Mouse (Mus musculus): ENCODE results near the gene Traf3.

Gene Traf3

DNA sequence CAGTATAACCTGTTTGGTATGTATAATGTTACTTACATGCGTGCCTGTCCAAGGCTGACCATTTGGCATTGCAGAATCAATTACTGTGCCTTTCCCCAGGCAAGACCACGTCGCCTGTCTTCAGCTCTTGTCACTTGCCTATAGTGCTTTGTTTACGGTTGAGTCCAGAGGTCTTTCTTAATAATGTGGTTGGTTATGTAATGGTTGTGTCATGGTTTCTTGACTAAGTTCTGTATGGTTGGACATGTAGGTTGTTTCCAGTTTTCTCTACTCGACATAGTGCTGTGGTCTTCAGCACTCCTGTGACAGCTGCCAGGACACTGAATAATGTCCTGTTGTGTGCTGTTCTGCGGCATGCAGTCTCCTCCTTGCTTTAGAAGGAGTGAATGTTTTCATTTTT is 26.6 kb downstream of the Traf3 start:
- in situ Hi-C loops (cut with MboI, MseI) = no loop called here

DNA sequence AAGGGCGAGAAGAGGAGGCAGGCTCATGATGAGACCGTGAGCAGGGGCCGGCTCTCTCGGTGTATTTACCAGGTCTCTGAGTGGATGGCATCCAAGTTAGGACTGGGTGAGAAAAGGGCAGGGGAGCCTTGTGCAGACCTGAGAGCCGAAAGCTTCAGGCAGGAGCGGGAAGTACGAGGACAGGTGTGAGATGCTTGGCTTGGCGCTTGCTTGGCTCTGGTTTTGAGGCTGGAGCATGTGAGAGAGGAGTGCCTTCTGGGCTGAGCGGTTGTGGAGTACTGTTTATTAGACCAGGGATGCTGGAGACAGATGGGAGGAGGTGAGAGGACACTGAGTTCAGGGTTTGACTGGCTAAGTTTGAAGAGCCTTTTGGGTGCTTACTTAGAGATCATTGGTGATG is 27.2 kb downstream of the Traf3 start:
- in situ Hi-C loops (cut with MboI, MseI) = no loop called here

DNA sequence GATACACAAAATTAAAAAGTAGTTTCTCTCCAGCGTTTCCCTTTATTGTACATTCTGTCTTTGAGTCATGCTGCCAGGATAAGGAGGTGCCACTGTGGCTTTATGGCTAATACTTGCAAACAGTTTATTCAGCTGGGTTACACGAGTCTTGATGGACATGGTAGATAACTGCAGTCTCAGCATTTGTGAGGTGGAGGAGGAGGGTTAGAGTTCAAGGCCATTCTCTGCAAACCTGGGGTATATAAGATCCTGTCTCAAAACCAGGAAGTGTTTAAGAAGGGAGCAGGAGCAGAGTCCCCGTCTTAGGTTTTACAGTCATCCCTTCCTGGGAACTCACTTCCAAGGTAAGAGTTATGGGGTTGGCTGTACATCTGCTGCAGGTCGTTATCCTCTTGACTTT is 30.4 kb downstream of the Traf3 start:
- in situ Hi-C loops (cut with MboI, MseI) = no loop called here

DNA sequence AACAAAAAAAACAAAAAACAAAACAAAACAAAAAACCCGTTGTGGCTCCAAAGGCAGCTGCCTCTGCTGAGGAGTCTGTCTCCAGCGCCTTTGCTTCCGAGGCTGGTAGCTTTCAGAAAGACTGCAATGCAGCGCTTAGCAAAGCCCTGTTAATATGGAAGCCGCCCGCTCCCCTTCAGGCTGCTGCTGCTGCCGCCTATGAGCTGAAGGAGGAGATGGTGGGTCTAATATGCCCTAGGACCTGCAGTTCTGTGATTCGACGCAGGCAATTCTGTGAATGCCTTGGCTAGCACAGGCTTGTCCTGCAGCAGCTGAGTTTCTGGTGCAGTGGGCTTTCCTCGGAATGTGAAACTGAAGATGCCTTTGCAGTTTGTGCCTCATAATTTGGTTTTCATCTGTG is 36.9 kb downstream of the Traf3 start:
- in situ Hi-C loops (cut with MboI, MseI) = no loop called here

DNA sequence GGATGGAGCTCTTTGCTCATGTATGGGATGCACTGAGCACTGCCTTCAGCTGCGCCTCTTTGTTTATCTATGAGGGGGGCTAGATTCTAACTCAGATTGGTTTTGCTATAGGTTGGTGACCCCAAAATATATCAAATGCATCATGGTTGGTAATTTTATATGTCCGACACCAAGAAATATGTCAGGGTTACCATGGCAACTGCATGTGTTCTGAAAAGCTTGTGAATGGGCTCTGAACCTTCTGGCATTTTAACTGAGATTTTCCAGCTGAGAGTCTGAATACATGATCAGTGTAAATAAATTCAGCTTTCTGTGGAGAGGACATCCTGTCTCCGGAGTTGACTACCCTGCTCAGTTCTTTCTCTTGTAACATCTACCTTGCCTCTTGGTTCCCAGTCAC is 37.8 kb downstream of the Traf3 start:
- in situ Hi-C loops (cut with MboI, MseI) = no loop called here

DNA sequence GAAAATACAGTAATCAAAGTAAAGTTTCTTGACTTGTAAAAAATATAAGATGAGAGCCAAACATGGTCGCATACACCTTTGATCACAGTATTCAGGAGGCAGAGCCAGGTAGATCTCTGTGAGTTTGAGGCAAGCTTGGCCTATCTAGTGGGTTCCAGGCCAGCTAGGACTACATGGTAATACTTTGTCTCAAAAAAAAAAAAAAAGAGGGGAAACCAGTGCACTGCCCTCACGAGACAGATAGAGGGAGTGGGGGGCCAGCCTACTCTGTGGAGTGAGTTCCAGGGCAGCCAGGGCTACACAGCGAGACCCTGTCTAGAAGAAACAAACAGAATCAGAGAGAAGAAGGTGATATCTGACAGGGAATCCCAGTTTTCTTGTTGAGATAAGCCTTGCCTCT is 41.5 kb downstream of the Traf3 start:
- in situ Hi-C loops (cut with MboI, MseI) = no loop called here

DNA sequence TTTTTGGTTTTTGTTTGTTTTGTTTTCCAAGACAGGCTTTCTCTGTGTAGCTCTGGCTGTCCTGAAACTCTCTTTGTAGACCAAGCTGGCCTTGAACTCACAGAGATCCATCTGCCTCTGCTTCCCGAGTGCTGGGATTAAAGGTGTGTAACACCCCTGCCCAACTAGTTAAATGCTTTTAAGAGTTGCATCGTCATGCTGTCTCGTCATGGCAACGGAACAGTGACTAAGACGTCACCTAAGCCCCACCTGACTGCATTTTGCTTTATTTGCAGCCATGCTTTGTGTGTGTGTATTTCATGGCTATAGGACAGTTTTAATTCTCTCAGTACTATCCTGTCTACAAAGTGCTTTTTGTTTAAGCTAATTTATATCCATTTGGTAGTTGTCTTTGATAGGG is 45.6 kb downstream of the Traf3 start:
- in situ Hi-C loops (cut with MboI, MseI) = no loop called here

GRCm38 (mm10) chr12:111218867-111219266 is 52.7 kb downstream of the Traf3 start:
- in situ Hi-C loops (cut with MboI, MseI) = loop anchor here in 1 of 2 experiments (5.0 kb wide), 1 partner anchor 127 kb away; no protein-coding TSS in a partner anchor

- in situ Hi-C loops (cut with MboI, MseI) = loop anchor here in 1 of 2 experiments (10.0 kb wide), 1 partner anchor 700 kb away; no protein-coding TSS in a partner anchor
Observed at GRCm38 (mm10) chr12:111225197-111225780, 59.1 kb downstream of the Traf3 start.

DNA sequence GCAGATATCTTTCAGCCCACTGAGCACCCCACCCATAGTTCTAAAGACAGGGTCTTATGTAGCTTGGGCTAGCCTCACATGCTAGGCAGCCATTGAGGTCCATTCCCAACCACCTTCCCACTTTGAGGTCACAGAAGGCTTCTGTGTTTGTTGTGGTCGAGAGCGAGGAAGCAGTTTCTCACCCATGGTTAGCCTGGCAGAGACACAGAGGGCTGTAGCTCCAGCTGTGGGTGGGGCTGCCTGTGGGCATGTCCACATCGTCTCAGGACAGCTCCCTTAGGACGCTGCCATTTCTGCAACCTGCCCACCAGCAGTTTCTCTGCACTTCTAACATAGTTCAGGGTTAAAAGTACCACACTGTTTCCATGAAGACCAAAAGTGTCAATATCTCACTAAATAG is 61.2 kb downstream of the Traf3 start:
- in situ Hi-C loops (cut with MboI, MseI) = loop anchor here in 1 of 2 experiments (10.0 kb wide), 1 partner anchor 703 kb away; no protein-coding TSS in a partner anchor

DNA sequence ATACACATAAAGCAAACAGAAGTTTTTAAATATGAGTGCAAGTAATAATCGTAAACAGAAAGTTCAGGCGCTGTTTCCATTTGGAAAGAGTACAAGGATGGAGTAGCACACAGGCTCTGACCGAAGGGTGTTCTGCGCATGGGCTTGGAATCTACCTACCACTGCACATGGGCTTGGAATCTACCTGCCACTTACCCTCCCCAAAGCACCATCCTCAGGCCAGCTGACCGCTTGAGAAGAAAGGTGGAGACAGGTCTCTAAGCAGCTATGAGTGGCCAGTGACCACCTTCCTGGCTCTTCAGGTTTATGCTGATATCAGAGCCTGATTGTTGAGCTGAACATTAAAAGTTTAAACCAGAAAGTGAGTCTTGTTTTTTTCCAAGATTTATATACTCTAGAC is 62.3 kb downstream of the Traf3 start:
- in situ Hi-C loops (cut with MboI, MseI) = loop anchor here in 1 of 2 experiments (10.0 kb wide), 1 partner anchor 704 kb away; no protein-coding TSS in a partner anchor

DNA sequence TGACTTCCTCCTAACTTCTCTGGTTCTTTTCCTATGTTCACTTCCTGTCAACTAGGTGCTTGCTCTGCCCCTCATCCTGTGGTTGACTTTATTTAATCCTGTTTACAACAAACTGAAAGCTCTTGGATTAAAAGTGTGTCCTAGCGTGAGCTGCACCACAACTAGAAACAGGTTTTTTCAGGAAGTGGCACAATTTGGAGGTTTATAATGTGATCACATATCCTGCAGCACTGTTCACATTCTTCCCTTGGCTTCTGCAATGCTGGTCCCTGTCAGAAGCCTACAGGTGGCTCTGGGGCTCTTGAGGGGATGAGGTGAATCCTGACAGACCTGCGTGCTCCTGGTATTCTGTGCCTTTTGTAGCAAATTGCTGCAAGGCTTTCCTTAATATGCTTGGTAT is 64.6 kb downstream of the Traf3 start:
- in situ Hi-C loops (cut with MboI, MseI) = loop anchor here in 1 of 2 experiments (5.0 kb wide), 1 partner anchor 92 kb away; no protein-coding TSS in a partner anchor

DNA sequence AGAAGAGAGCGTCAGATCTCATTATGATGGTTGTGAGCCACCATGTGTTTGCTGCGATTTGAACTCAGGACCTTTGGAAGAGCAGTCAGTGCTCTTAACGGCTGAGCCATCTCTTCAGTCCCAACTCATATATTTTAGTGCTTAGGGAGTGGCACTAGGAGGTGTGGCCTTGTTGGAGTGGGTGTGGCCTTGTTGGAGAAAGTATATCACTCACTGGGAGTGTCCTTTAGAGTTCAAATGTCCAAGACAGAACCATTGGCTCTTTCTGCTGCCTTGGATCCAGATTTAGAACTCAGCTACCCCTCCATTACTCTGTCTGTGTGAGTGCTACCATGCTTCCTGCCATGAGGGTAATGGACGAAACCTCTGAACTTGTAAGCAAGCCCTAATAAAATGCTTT is 67.6 kb downstream of the Traf3 start:
- in situ Hi-C loops (cut with MboI, MseI) = loop anchor here in 1 of 2 experiments (5.0 kb wide), 1 partner anchor 89 kb away; no protein-coding TSS in a partner anchor

- in situ Hi-C loops (cut with MboI, MseI) = loop anchor here in 1 of 2 experiments (5.0 kb wide), 1 partner anchor 88 kb away; no protein-coding TSS in a partner anchor
Observed at GRCm38 (mm10) chr12:111234383-111234782, 68.2 kb downstream of the Traf3 start.

DNA sequence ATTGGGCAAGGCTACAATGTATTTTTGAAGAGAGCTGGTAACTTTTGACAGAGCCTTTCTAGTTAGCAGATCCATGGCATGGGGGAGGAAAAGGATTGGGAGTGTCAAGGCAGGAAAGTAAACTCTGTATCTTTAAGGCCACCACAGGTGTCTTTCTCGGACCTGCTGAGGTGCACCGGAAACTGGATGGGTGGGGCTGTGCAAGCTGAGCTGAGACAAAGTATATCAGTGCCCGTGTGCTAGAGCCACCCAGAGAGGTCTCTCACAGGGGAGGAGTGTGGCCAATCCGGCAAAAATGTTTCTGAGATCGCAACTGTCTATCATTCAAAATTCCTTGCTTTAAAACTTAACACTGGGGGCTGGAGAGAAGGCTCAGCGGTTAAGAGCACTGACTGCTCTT is 69.5 kb downstream of the Traf3 start:
- in situ Hi-C loops (cut with MboI, MseI) = no loop called here

- in situ Hi-C loops (cut with MboI, MseI) = no loop called here
Observed at GRCm38 (mm10) chr12:111237611-111238188, 71.5 kb downstream of the Traf3 start.

GRCm38 (mm10) chr12:111238345-111238744 is 72.2 kb downstream of the Traf3 start:
- in situ Hi-C loops (cut with MboI, MseI) = no loop called here

- in situ Hi-C loops (cut with MboI, MseI) = no loop called here
Observed at GRCm38 (mm10) chr12:111238778-111239177, 72.6 kb downstream of the Traf3 start.

DNA sequence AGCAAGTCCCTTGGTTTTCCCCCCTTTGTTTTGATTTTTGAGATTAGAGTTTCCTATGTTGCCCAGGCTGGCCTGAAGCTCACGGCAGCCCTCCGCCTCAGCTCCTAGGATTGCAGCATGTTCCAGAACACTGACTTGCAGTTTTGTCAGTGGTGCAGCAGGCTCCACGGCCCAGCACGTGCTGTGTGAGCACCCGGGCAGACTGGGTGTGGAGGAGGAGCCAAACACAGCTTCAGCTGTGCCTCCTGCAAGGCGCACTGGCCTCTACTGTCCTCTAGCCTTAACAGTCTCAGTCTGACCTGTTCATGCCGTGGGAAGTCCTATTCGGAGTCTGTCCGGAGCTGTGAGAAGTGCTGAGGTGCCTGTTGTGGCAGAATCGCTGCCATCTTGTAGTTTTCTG is 73.8 kb downstream of the Traf3 start:
- in situ Hi-C loops (cut with MboI, MseI) = no loop called here

- in situ Hi-C loops (cut with MboI, MseI) = no loop called here
Observed at GRCm38 (mm10) chr12:111241916-111242315, 75.7 kb downstream of the Traf3 start.

DNA sequence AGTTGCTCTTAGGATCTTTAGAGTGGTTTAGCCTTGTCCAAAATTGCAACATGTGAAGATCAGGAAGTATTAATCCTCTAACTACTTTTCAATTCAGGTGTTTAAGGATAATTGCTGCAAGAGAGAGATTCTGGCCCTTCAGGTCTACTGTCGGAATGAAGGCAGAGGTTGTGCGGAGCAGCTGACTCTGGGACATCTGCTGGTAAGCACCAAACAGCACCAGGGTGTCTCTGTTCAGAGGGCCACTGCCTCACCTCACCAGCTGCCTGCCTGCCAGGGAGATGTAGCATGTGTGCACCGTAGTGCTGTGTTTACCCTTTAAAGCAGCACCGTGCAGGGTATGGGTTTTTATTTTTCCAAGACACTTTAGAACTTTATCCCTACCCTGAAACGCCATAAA is 76.2 kb downstream of the Traf3 start:
- in situ Hi-C loops (cut with MboI, MseI) = no loop called here

DNA sequence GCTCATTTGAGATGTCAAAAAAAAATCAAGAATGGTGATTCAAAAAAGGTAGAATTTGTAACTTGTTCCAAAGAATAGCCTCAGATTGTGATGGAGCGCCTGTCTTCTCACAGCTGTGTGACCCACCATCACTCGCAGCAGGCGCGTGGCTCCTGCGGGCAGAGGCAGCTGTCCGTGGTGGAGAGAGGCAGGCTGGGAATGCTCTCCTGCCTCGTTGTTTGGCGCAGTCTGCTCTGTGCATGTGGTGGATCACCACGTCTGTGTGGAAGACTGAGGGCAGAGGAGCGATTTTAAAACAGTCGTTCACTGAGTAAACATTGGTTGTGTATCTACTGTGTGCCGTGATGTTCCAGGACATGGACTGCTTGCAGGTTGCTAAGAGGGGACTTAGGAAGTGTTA is 77.6 kb downstream of the Traf3 start:
- in situ Hi-C loops (cut with MboI, MseI) = no loop called here

- in situ Hi-C loops (cut with MboI, MseI) = no loop called here
Observed at GRCm38 (mm10) chr12:111245070-111245469, 78.9 kb downstream of the Traf3 start.

Data from T-helper 17 cell (primary cell).